Mouse (Mus musculus) liver, embryonic 14.5 days (tissue): ENCODE data around the gene Slc12a9. TPM values are rescaled to one million over a fixed set of nuclear protein-coding genes. Genes with fewer than 3 reads are reported as not detected.

Source experiments
- ATAC-seq: fragments of 200-750 bp; cut with Nextera tagmentation; 2 replicates; pipeline ENCODE4 v1.8.0; 2017; ENCODE audit warnings: moderate number of reproducible peaks, mild to moderate bottlenecking, moderate library complexity; ENCODE audit not compliant: insufficient read depth
- DNase-seq, 3 experiments: peaks; one replicate each; pipeline ENCODE4 v3.0.0-alpha.2; 2012 to 2013; ENCODE audit warnings: low read depth in 3 of 3, low spot score in 3 of 3
- H3K27ac ChIP-seq: fragments of 300-500 bp; sonication (generic); 2 replicates; pipeline ENCODE4 v1.5.1; 2014; ENCODE audit warnings: moderate library complexity, mild to moderate bottlenecking, control low read depth, inconsistent platforms
- H3K27me3 ChIP-seq: fragments of 300-500 bp; sonication (generic); 2 replicates; pipeline ENCODE4 v1.6.1; 2014; ENCODE audit warnings: mild to moderate bottlenecking, low read length, moderate library complexity; ENCODE audit not compliant: control insufficient read depth, insufficient read depth
- H3K36me3 ChIP-seq: fragments of 300-500 bp; sonication (generic); replicated peaks from 2 replicates; pipeline ENCODE4 v1.6.1; 2014; ENCODE audit warnings: low read depth; ENCODE audit not compliant: control insufficient read depth, insufficient read depth
- H3K4me1 ChIP-seq, 2 experiments: fragments of 200-500 bp in 1 of 2; fragments of 300-500 bp in 1 of 2; sonication (generic) in 1 of 2; replicated peaks; 2 replicates each; pipeline ENCODE4 v1.6.1; 2012 to 2014; ENCODE audit warnings: antibody characterized with exemption in 1 of 2, inconsistent platforms in 1 of 2, low read length in 1 of 2; ENCODE audit not compliant: control insufficient read depth in 2 of 2, insufficient read depth in 2 of 2
- H3K4me2 ChIP-seq: fragments of 300-500 bp; sonication (generic); 2 replicates; pipeline ENCODE4 v1.6.1; 2014; ENCODE audit warnings: low read depth, mild to moderate bottlenecking, control low read depth, moderate library complexity
- H3K4me3 ChIP-seq, 2 experiments: fragments of 200-500 bp in 1 of 2; fragments of 300-500 bp in 1 of 2; sonication (generic) in 1 of 2; 2 replicates each; pipeline ENCODE4 v1.5.1; 2012 to 2014; ENCODE audit warnings: low read depth in 2 of 2, low read length in 2 of 2, mild to moderate bottlenecking in 2 of 2, control low read depth in 1 of 2, inconsistent platforms in 1 of 2, moderate library complexity in 1 of 2; ENCODE audit not compliant: insufficient read depth in 1 of 2
- H3K9ac ChIP-seq: fragments of 300-500 bp; sonication (generic); replicated peaks from 2 replicates; pipeline ENCODE4 v1.6.1; 2014; ENCODE audit warnings: mild to moderate bottlenecking, control low read depth, moderate library complexity
- H3K9me3 ChIP-seq: fragments of 300-500 bp; sonication (generic); 2 replicates; pipeline ENCODE4 v1.6.1; 2016; ENCODE audit warnings: low read length, mixed read lengths; ENCODE audit not compliant: control insufficient read depth
- CTCF ChIP-seq: IDR thresholded peaks from 2 replicates; pipeline ENCODE4 v1.5.1; 2016; ENCODE audit warnings: antibody characterized with exemption, low read depth, control low read depth
- EP300 ChIP-seq: IDR thresholded peaks from 2 replicates; pipeline ENCODE4 v1.6.1; 2016; ENCODE audit warnings: antibody characterized with exemption, low read depth
- WGBS: fragments of 180-500 bp; shearing (Covaris S2); extraction: QIAGEN DNeasy Blood & Tissue Kit; methylation state at CpG from one replicate; pipeline ENCODE4 v1.1.7; 2014; ENCODE audit not compliant: insufficient replicate concordance; 5-methylcytosine and 5-hydroxymethylcytosine counted together
- polyA plus RNA-seq, 2 experiments: library from polyadenylated mRNA; depleted of rRNA in 1 of 2; stranded (reverse) in 1 of 2; unstranded in 1 of 2; fragments of >200 nt; fragmentation: Nextera tagmentation in 1 of 2; extraction: Ambion mirVana in 1 of 2; gene quantifications; 2 replicates each; pipeline versions ENCODE4 v1.2.1 to v1.2.3; 2012 to 2014

Slc12a9 gene
- polyA plus RNA-seq, 2 experiments: 1.2 to 2.2 TPM

DNA sequence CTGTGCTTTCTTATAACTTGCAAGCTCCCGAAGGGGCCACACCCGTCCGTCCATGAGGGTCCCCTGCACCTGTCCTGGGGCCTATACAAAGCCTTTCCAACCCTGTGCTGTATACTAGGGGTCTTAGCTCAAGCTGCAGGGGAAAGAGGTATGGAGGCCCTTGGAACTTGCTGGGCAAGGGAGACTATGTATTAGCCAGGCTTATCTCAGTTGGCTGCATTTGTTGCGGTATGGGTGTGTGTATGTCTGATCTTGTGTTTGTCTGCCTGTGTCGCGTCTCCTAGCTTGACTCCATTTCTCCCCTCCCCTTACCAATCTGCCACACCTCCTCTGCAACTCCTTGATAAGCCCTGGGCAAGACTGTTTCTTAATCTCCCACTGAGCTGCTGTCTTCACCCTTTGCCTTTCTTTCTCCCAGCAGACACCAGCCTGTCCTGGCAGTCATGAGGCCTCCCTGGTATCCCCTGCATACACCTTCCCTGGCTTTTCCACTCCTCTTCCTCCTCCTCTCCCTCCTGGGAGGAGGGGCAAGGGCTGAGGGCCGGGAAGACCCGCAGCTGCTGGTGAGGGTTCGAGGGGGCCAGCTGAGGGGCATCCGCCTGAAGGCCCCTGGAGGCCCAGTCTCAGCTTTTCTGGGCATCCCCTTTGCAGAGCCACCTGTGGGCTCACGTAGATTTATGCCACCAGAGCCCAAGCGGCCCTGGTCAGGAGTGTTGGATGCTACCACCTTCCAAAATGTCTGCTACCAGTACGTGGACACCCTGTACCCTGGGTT lies 43.6 kb downstream of the Slc12a9 start:
- Histone ChIP-seq H3K9me3 (no peaks in the 10 kb centered on the region), H3K4me1 (peaks cover 28 to 42% of the 10 kb centered on the region in 2 experiments), H3K27ac (peak overlapping the region; percentile 99), H3K4me3 (peak overlapping the region; percentile 82 to 91), H3K4me2 (peak overlapping the region; percentile 100), H3K27me3 (no peaks in the 10 kb centered on the region; the same call in 1 of the 2 replicates), H3K9ac (peak overlapping the region; percentile 92), H3K36me3 (no peaks in the 10 kb centered on the region)
- peak; percentile 95 to 97 (median 96) for DNase-seq
- TF ChIP-seq CTCF (no peak), EP300 (peak; percentile 95)
- WGBS: 13% methylated on average over 13 of the region's 13 CpGs
- ATAC-seq: peak; percentile 78

- no peaks in the 10 kb centered on the region; the same call in 1 of the 2 replicates for H3K27me3 ChIP-seq
- DNase-seq: peak in 1 of 3 experiments; percentile 51
- 1% methylated on average over 25 of the region's 25 CpGs for WGBS
- peak; percentile 47 for ATAC-seq
- TF ChIP-seq EP300: no peak
- peak; percentile 68 for TF ChIP-seq CTCF
- peak overlapping the region; percentile 100 for H3K4me2 ChIP-seq
- H3K9ac ChIP-seq: peak overlapping the region; percentile 87
- H3K9me3 ChIP-seq: no peaks in the 10 kb centered on the region
- H3K4me3 ChIP-seq: peak overlapping the region; percentile 82 to 91
- no peaks in the 10 kb centered on the region for H3K36me3 ChIP-seq
- peaks cover 28 to 42% of the 10 kb centered on the region in 2 experiments for H3K4me1 ChIP-seq
- H3K27ac ChIP-seq: peak overlapping the region; percentile 99
These were observed 44.4 kb downstream of the Slc12a9 start for GRCm38 (mm10) chr5:137288999-137289470.

DNA sequence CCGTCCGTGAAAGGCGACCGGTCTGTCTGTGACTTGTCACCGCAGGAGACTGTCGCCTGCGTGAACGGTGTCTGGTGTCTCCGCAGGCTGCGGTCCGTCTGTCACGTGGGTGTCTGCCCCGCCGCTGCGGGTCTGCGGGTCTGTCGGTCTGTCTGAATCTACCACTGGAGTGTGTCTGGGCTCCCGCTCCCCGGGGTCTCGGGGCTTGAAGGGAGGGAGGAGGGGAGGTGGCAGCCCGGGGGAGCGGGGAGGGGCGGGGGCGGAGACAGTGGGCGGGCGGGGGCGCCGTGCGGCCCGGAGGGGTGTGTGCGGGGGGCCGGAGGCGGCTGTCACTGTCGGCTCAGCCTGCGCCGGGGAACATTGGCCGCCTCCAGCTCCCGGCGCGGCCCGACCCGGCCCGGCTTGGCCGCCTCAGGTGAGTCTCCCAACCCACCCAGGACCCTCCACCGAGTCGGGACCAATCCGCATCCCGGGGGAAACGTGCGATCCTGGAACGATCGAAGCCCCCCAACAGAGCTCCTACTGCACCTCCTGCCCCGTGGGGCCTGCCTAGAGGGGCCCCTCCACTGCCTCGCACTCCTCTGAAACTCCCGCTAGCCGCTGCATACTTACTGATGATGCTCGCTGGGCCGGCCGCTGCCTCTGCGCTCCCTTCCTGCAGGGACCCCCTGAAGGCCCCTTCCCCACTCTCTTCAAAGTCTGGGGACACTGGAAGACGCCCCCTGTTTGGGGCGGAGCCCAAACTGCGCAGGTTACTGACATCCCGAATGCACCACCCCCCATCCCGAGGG lies 45.2 kb downstream of the Slc12a9 start:
- WGBS: under 1% methylated on average over 56 of the region's 65 CpGs
- Histone ChIP-seq H3K4me1 (peaks cover 28 to 41% of the 10 kb centered on the region in 2 experiments), H3K9me3 (no peaks in the 10 kb centered on the region), H3K4me2 (peak overlapping the region; percentile 100), H3K4me3 (peak overlapping the region; percentile 82 to 91), H3K27ac (peak overlapping the region; percentile 99), H3K9ac (peak overlapping the region; percentile 87), H3K36me3 (no peaks in the 10 kb centered on the region), H3K27me3 (no peaks in the 10 kb centered on the region; the same call in 1 of the 2 replicates)
- ATAC-seq (no peak), DNase-seq (no peak)
- TF ChIP-seq EP300 (no peak), CTCF (no peak)

DNA sequence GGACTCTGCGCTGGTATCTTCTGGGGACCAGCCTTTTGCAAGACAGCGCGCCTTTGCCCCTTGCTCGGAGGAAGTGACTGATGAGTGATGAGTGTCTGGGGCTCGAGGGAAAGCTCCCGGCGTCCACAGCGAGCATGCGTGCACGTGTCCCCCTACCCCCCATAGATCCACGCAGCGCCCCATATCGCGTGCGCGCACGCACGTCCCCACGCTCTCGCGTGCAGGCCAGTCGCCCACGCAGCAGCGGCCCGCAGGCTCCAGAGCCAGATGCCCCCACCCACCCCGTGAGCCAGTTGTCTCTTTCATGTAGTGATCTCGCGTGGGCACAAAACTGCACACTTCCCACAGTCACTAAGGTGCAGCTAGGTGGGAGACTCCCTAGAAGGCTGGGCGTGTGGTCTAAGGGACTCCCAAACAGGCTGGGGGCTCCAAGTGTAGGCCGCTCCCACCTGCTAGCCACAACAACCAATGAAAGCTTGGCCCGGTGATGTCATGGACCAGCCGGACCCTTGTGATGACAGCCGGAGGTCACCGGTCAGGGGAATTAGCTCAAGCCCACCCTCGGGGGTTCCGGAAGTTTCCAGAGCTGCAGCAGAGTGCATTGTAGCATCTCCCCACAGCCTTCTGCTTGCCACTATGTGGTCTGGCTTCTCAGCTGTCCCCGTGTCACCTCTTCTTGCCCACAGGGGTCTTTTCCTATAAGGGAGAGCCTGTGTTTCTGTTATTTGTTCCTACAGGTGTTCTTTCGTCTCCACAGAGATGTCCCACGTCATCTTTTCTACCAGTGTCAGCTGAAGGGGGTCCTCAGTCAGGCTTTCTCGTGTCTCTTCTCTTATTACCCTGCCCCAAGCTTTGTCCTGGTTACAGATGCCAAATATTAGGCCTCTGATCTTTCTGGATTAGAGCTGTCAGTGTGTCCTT lies 46.1 kb downstream of the Slc12a9 start, which contains the start of gene Ache:
Gene Ache, plus strand, starts transcription at position 488 of the 921 bp plus-strand sequence.
- H3K4me1 ChIP-seq: peaks cover 21 to 33% of the 10 kb centered on the region in 2 experiments
- H3K9ac ChIP-seq: peak within 1 kb of the TSS; percentile 87
- H3K27me3 ChIP-seq: no peaks in the 10 kb centered on the region; the same call in 1 of the 2 replicates
- 2% methylated on average over 39 of the region's 40 CpGs for WGBS
- peak within 1 kb of the TSS; percentile 82 to 91 for H3K4me3 ChIP-seq
- no peaks in the 10 kb centered on the region for H3K9me3 ChIP-seq
- DNase-seq (no peak), ATAC-seq (no peak)
- peak within 1 kb of the TSS; percentile 99 for H3K27ac ChIP-seq
- H3K4me2 ChIP-seq: peak within 1 kb of the TSS; percentile 100
- no peak for TF ChIP-seq CTCF
- no peak for TF ChIP-seq EP300
- H3K36me3 ChIP-seq: no peaks in the 10 kb centered on the region
